Mouse (Mus musculus) cerebellum, adult 9-11 months (tissue): ENCODE measurements around the gene Galntl6.

Source experiments
- DNase-seq: peaks from one replicate; pipeline ENCODE4 v3.0.0; 2022

Galntl6 gene

DNA sequence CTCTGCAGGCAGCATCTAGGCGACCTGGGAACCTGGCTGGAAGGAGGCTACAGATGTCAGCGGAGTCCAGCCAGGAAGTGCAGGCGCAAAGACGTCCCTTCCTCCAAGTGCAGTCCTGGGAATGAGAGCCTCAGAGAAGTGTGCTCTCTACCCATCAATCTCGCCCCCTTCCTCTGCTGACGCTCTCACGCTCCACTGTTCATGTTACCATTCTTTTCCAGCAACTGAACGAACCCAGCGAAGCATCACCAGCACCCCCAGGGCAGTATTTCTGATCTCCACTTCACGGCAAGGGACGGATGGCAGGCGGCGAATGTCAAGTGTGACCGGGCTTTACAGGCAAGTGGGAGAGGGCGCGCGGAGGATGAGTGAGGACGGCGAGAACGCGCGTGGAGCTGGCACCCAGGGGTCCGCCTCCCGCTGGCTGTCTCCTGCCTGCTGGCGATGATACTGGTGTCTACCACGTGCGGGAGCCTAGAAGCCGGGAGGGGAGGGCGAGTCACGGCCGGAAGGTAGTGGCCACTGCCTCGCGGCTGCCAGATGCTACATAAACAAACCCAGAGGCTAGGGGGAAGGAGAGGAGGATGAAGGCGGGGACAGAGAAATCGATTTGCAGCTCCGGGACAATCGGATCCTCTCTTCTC is at the start of gene Galntl6:
Galntl6 (minus strand) TSS at position 445 of the 644 bp plus-strand sequence.
- peak; percentile 15 for DNase-seq

DNA sequence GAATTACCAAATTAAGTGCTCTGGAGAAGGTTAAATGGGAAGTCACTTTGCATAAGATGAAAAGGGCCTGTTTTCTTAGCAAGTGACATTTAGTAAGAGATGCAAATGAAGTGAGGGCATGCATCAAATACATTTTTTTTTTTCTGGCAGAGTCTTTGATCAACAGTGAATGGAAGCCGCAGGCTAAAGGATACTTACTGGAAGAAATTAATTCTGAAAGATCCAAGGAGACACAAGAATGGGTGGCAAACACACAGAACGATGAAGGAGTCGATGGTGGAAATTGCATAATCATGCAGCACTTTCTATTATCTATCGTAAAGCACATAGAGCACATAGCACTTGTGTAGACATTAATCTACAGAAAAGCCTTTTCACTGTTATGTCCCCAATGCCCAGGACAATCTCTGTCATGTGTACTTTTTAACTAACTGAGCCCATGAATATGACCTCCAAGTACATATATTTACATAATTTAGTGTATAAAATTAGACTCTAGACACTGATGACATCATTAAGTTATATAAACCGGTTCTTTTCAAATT is 44.8 kb upstream of the Galntl6 start:
- no peak for DNase-seq

- DNase-seq, result no peak
These were observed 31.3 kb upstream of the Galntl6 start for GRCm38 (mm10) chr8:58943773-58944172.

GRCm38 (mm10) chr8:58931066-58931465 is 18.6 kb upstream of the Galntl6 start:
- no peak for DNase-seq

- no peak for DNase-seq
These were observed 2.7 kb upstream of the Galntl6 start for GRCm38 (mm10) chr8:58915142-58915541.

DNA sequence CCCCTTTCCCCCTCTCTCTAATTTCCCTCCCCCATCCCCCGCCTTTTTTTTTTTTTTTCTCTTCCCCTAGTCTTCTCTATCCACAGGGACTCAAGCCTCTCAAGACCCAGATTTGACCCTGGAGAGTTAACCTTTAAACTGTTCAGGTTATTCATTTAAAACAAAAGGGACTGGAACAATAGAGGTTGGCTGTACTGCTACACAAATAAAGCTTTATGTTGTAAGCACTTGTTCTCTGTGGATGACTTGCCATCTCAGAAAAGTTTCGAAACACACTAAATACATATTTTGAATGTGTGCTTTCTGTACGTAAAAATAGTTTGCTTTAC is 1.2 kb upstream of the Galntl6 start:
- DNase-seq, result no peak

DNA sequence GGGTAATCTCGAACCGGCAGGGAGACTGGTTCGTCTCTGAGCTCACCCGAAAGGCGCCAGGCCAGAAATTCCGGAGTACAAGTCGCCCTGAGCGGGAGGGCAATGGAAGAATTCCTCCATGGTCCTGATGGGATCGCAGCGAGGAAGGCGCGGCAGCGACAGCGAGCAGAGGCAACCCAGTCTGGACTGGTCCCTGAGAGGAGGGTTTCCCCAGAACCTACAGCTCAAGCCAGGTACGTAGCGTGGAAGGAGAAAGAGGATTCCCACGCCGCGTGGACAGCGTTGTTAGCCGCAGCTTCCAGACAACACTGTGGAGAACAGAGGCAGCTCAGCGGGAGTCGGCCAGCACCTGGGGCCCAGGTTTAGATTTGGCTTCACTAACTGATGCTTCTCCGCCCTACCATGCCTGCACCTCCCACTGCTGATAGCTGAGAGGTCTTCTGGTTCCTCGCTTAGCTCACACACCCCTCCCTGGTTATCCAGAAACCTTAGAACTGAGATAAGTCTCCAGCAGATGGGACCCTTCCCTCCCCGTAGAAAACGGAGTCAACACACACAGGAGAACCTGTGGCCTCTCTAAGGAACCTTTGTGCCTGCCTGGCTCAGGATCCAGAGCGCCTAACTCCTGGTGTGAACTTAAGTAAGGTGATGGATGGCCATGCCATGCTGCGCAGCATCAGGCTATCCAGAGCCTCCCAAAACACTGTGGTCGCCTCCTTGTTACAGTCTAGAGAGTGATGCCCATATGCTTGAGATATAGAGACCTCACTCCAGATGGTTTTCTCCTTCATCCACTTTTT is 600 bp upstream of the Galntl6 start:
- DNase-seq, result no peak

GRCm38 (mm10) chr8:58911677-58912076 is 763 bp downstream of the Galntl6 start, which contains the start of gene BC030500:
Gene BC030500 (plus strand): TSS chr8:58911755.
- no peak for DNase-seq

DNA sequence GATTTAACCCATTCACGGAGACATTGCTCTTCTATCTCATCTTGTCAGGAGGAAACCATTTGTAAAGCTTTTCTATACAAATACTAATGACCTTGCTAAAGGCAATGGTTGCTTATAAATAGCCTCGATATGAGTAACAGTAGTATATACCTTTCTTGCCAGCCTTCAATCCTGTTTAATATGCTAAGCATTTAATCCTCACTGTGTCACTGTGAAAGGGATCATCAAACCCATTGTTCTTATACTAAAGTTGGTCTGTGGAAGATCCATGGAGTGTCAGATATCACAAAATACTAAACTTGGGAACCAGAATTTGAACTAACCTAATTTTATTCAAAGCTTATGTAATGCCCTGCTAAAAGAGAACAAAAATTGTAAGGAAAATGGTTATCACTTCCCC is 8.0 kb downstream of the Galntl6 start:
- no peak for DNase-seq

GRCm38 (mm10) chr8:58895960-58896359 is 16.5 kb downstream of the Galntl6 start:
- DNase-seq, result no peak

GRCm38 (mm10) chr8:58890591-58890990 is 21.8 kb downstream of the Galntl6 start:
- no peak for DNase-seq

- no peak for DNase-seq
These were observed 26.0 kb downstream of the Galntl6 start for GRCm38 (mm10) chr8:58886405-58886804.

DNA sequence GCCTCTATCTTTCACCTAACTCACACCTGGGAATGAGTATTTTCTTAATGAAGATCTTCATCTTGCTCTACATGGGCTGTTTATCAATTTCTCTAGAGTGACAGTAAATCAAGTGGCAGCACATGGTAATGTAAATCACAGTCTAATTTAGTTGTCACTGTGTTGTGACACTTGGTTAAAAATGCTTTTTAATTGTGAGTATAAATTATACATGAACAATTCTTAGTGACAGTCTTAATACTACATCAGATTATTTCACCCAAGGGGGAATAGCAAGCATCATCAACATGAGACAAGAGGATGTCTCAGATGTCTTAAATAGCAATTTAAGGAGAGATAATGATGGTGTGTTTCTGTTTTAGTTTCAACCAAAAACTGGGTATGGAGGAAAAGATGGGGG is 88.1 kb downstream of the Galntl6 start:
- DNase-seq, result no peak

- peak; percentile 5 for DNase-seq
These were observed 107.2 kb downstream of the Galntl6 start for GRCm38 (mm10) chr8:58805190-58805589.

DNA sequence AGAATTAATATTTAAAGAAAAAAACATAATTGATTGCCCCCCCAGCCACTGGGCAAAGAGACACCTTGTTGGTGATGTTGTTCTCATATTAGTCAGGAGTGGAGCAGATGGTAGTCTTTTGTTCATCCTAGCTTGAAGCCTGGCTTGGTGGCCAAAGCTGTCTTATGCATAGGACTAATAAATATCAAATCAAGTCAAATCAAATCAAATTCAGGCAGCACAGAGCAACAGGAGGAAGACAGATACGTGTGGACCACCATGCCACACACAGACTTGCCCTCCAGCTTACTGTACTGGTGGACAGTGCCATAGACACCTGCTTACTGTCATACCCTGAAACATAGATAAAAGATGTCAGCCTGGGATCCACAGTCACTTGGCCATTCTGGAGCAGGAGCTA is 110.6 kb downstream of the Galntl6 start:
- DNase-seq, result no peak

- no peak for DNase-seq
These were observed 158.7 kb downstream of the Galntl6 start for GRCm38 (mm10) chr8:58753769-58754168.

- DNase-seq, result no peak
These were observed 174.5 kb downstream of the Galntl6 start for GRCm38 (mm10) chr8:58737963-58738362.

- no peak for DNase-seq
These were observed 220.7 kb downstream of the Galntl6 start for GRCm38 (mm10) chr8:58691761-58692160.

DNA sequence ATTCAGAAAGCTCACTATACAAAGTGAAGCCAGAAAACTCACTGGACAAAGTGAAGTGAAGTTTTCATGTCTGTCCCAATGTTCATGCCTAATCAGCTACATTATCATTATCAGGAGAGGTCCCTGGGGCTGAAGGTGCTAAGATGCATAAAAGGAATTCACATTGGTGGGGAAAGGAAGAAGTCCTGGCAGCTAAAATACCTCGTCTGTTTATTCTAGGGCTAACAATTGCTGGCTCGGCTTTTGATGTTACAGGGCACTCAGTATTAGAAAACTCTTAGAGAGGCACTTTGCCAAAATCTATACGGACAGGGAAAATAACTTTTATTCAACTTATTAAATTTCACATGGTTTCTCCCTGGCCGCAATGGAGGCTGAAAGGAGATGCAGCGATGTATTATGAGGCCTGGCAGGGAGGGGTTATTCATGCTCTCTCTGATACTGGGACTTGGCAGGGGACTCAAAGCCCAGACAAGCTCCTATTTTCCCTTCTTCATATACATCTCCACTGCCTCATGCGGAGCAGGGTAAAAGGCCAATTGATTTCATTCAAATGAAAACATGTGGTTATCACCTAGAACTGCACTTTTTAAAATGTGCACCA is 234.5 kb downstream of the Galntl6 start:
- DNase-seq, result no peak

DNA sequence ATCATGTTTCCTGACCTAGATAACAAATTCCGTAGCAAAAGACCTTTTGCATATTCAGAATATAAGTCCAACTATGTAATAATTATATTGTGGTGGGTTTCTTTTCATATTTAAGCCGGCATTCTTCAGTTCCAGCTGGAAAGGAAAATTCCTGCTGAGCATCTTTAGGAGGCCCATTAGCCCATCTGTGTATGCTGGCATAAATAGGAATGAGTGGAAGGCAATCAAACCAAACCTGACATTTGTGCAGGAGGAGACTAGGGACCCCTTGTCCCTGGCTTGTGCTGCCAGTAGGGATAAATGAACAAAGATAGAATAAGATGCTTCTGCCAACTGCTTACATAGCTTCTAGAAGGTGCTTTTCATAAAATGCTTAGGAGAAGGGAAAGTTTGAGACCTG is 243.4 kb downstream of the Galntl6 start:
- peak; percentile 52 for DNase-seq

- DNase-seq, result no peak
These were observed 252.4 kb downstream of the Galntl6 start for GRCm38 (mm10) chr8:58660019-58660418.

GRCm38 (mm10) chr8:58655631-58656030 is 256.8 kb downstream of the Galntl6 start:
- DNase-seq, result no peak

DNA sequence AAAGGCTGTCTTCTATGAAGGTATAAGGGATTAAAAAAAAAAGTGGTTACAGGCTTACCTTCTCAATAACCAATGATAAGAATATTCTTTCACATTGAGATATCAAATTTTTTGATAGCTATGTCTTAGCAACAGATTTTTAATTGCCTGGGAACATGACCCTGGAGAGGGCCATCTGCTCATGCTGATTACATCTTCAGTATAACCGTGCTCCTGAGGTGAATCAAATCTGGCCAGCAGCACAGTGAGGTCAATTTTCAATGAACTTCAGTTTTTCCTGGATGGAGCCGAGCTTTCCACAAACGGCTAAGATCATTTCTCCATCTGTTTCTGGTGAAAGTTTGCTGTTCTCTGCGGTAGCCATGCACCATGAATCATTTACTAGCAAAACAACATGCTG is 306.0 kb downstream of the Galntl6 start:
- DNase-seq, result peak; percentile 24

DNA sequence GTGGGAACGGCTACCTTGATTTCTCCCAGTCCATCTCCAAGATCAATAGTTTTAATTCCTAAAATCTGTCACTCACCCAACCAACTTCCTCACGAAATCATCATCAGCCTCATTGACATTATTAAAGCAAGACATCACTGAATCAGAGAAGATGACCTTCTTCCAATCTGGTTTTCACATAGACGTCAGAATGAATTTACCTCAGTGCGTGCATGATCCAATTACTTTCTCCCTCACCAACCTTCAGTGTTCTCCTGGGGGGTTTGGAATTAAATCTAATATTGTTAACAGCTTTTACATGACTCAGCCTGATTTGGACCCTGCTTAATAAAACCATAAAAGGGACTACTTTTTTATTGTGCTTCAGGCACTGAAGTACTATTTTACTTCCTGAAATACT is 307.7 kb downstream of the Galntl6 start:
- no peak for DNase-seq
